Mouse (Mus musculus) brain, adult 2 months (tissue): ENCODE data around the gene Cux2.
A peak's percentile ranks its signal among the peaks of the same experiment; 100 is the strongest.

ENCODE experiments used
- DNase-seq: peaks from one replicate; pipeline ENCODE4 v3.0.0; 2011; ENCODE audit warnings: low read depth, low spot score

Cux2 gene

GRCm38 (mm10) chr5:122059060-122060017 is 9.4 kb upstream of the Cux2 start:
- DNase-seq = peak; percentile 73

- no peak for DNase-seq
Measured at GRCm38 (mm10) chr5:122057622-122058021, 7.7 kb upstream of the Cux2 start.

GRCm38 (mm10) chr5:122056557-122056956 is 6.7 kb upstream of the Cux2 start:
- no peak for DNase-seq

GRCm38 (mm10) chr5:122054130-122054843 is 4.4 kb upstream of the Cux2 start:
- DNase-seq = peak; percentile 90

GRCm38 (mm10) chr5:122053587-122053986 is 3.7 kb upstream of the Cux2 start:
- no peak for DNase-seq

GRCm38 (mm10) chr5:122050832-122051105 is 867 bp upstream of the Cux2 start:
- no peak for DNase-seq

GRCm38 (mm10) chr5:122049664-122050016 is 262 bp downstream of the Cux2 start:
- peak; percentile 75 for DNase-seq

- peak; percentile 45 for DNase-seq
Measured at GRCm38 (mm10) chr5:122048686-122049663, 927 bp downstream of the Cux2 start.

GRCm38 (mm10) chr5:122048252-122048651 is 1.6 kb downstream of the Cux2 start:
- DNase-seq = no peak

- no peak for DNase-seq
Measured at GRCm38 (mm10) chr5:122047791-122048190, 2.1 kb downstream of the Cux2 start.

- DNase-seq = peak; percentile 85
Measured at GRCm38 (mm10) chr5:122043567-122043966, 6.3 kb downstream of the Cux2 start.

GRCm38 (mm10) chr5:122035278-122035677 is 14.6 kb downstream of the Cux2 start:
- DNase-seq = no peak

GRCm38 (mm10) chr5:122033167-122033478 is 16.8 kb downstream of the Cux2 start:
- DNase-seq = no peak

- DNase-seq = no peak
Measured at GRCm38 (mm10) chr5:122032471-122033166, 17.3 kb downstream of the Cux2 start.

- no peak for DNase-seq
Measured at GRCm38 (mm10) chr5:122031146-122031545, 18.8 kb downstream of the Cux2 start.

GRCm38 (mm10) chr5:122030640-122031039 is 19.3 kb downstream of the Cux2 start:
- DNase-seq = no peak

- no peak for DNase-seq
Measured at GRCm38 (mm10) chr5:122026771-122027170, 23.1 kb downstream of the Cux2 start.

GRCm38 (mm10) chr5:122026284-122026683 is 23.6 kb downstream of the Cux2 start:
- no peak for DNase-seq

GRCm38 (mm10) chr5:122025117-122025516 is 24.8 kb downstream of the Cux2 start:
- no peak for DNase-seq

GRCm38 (mm10) chr5:122019288-122019687 is 30.6 kb downstream of the Cux2 start:
- DNase-seq = peak; percentile 52

GRCm38 (mm10) chr5:122017778-122018177 is 32.1 kb downstream of the Cux2 start:
- no peak for DNase-seq
